Mouse (Mus musculus): ENCODE data around the gene Syt14. TPM values are rescaled to one million over a fixed set of nuclear protein-coding genes. Genes with fewer than 3 reads are reported as not detected.

The Syt14 gene
- total RNA-seq, 1 experiment from 2014 or later, result 0.14 TPM

Other genes starting within 250 kb of the Syt14 start
- not detected in 2 replicates for gene Sertad4, start 180.0 kb downstream of the Syt14 start, total RNA-seq (2017)
- gene Diexf, start 94.5 kb upstream of the Syt14 start, total RNA-seq (2017), result 11.9 and 22.1 TPM in 2 replicates
- 1.0 and 1.6 TPM in 2 replicates for gene Irf6, start 117.3 kb upstream of the Syt14 start, total RNA-seq (2017)
- 12.7 and 13.0 TPM in 2 replicates for gene A130010J15Rik, start 132.3 kb upstream of the Syt14 start, total RNA-seq (2017)
- gene Traf3ip3, start 165.9 kb upstream of the Syt14 start, total RNA-seq (2017), result 36.7 and 65.1 TPM in 2 replicates
- 0.39 and 2.1 TPM in 2 replicates for gene Lamb3, start 171.9 kb upstream of the Syt14 start, total RNA-seq (2017)
- gene Hsd11b1, start 228.3 kb upstream of the Syt14 start, total RNA-seq (2017), result 1.4 TPM in 1 of 2 replicates, not detected in the other
- 0.29 and 3.4 TPM in 2 replicates for gene G0s2, start 237.4 kb upstream of the Syt14 start, total RNA-seq (2017)

All from common myeloid progenitor, adult 5-6 weeks (primary cell).